Mouse (Mus musculus) liver, adult 2 months (tissue): ENCODE measurements around the gene Srcap.

Experiments
- CTCF ChIP-seq: fragments of 200-500 bp; IDR thresholded peaks from 2 replicates; pipeline ENCODE4 v1.5.1; 2011; ENCODE audit warnings: low read depth, low read length, control low read depth
- POLR2A ChIP-seq: fragments of 200-500 bp; IDR thresholded peaks from 2 replicates; pipeline ENCODE4 v1.6.1; 2011; ENCODE audit warnings: low read length, control low read depth; ENCODE audit not compliant: insufficient read depth; ENCODE audit errors: extremely low read depth

DNA sequence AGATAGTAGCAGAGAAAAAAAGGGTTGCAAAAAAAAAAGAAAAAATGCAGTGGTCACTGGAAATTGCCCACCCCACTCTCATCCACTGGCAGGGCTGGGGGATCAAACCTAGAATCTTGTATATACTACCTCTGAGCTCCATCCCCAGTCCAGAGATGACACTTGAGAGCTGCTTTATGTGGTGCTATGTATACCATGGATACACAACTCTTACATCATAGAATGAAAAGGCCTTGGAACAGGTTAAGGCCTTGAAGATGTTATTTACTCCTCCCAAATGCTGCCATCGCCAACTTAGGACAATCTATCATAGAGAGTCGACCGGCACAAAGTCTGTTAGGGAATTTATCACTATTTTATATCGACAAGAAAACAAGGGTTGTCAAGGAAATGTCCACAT is 34.9 kb upstream of the Srcap start:
- TF ChIP-seq POLR2A, result no peak
- TF ChIP-seq CTCF, result no peak
